Mouse (Mus musculus): Measurements from ENCODE around the gene Eif4a1. TPM values are rescaled to one million over a fixed set of nuclear protein-coding genes. Genes with fewer than 3 reads are reported as not detected.
"Not testable (repeated sequence)": the region's sequence is repeated elsewhere in the genome, so short reads cannot be mapped to it uniquely, and the experiment has no call there.

Gene Eif4a1
- total RNA-seq, 2 experiments from 2014 or later: 185 to 188 TPM

- DNase-seq: no peak
Measured at GRCm38 (mm10) chr11:69633128-69633866, 38.9 kb downstream of the Eif4a1 start.

GRCm38 (mm10) chr11:69632284-69633089 is 39.7 kb downstream of the Eif4a1 start, which contains the start of gene Fxr2:
Fxr2 (plus strand) TSS chr11:69632990.
- DNase-seq: peak; percentile 100

- DNase-seq: no peak
Measured at GRCm38 (mm10) chr11:69629802-69630201, 42.4 kb downstream of the Eif4a1 start.

GRCm38 (mm10) chr11:69628286-69628685 is 43.9 kb downstream of the Eif4a1 start:
- peak; percentile 62 to 87 for DNase-seq

- DNase-seq: not testable (repeated sequence)
Measured at GRCm38 (mm10) chr11:69624339-69624738, 47.9 kb downstream of the Eif4a1 start.

- no peak for DNase-seq
Measured at GRCm38 (mm10) chr11:69623006-69623405, 49.2 kb downstream of the Eif4a1 start.

- no peak for DNase-seq
Measured at GRCm38 (mm10) chr11:69622406-69622805, 49.8 kb downstream of the Eif4a1 start.

- DNase-seq: peak; percentile 65 to 78
Measured at GRCm38 (mm10) chr11:69621571-69622268, 50.5 kb downstream of the Eif4a1 start, which contains the start of gene Sat2. Sat2 (plus strand) TSS chr11:69622024.

- no peak for DNase-seq
Measured at GRCm38 (mm10) chr11:69620394-69621081, 51.7 kb downstream of the Eif4a1 start.

- no peak for DNase-seq
Measured at GRCm38 (mm10) chr11:69617805-69618204, 54.4 kb downstream of the Eif4a1 start, which contains the start of gene Shbg. Shbg (minus strand) TSS chr11:69617905.

Small RNA genes within 50 kb of the gene (microRNA-seq; reads per million reads assigned to microRNA genes)
- gene Mir1934: 5.4 to 7.2 reads per million in 2 experiments
- 0 reads per million in 2 experiments for gene Mir467f

Other genes with a start within 250 kb of the Eif4a1 start
- under 1 TPM; 0.10 to 0.51 TPM for gene Dnah2, start 123.3 kb downstream of the Eif4a1 start, total RNA-seq (2021)
- gene Efnb3, start 112.2 kb downstream of the Eif4a1 start, total RNA-seq (2021): 100 to 1,000 TPM; 111 to 140 TPM
- 1 to 10 TPM; 5.0 to 5.4 TPM for gene Wrap53, start 92.2 kb downstream of the Eif4a1 start, total RNA-seq (2021)
- 10 to 100 TPM; 15.0 to 15.5 TPM for gene Trp53, start 92.1 kb downstream of the Eif4a1 start, total RNA-seq (2021)
- gene Atp1b2, start 66.5 kb downstream of the Eif4a1 start, total RNA-seq (2021): 10 to 100 TPM; 15.2 to 16.4 TPM
- not detected for gene Shbg, start 54.5 kb downstream of the Eif4a1 start, total RNA-seq (2021)
- gene Sat2, start 50.4 kb downstream of the Eif4a1 start, total RNA-seq (2021): 1 to 10 TPM; 3.3 to 3.8 TPM
- 10 to 100 TPM; 91.3 to 97.2 TPM for gene Fxr2, start 39.4 kb downstream of the Eif4a1 start, total RNA-seq (2021)
- not detected for gene Sox15, start 17.1 kb downstream of the Eif4a1 start, total RNA-seq (2021)
- gene Mpdu1, start 9.8 kb downstream of the Eif4a1 start, total RNA-seq (2021): 10 to 100 TPM; 12.3 to 15.6 TPM
- gene Cd68, start 6.3 kb downstream of the Eif4a1 start, total RNA-seq (2021): 10 to 100 TPM in 1 of 2 experiments, 1 to 10 TPM in 1; 7.3 to 10.5 TPM
- 10 to 100 TPM; 27.3 to 35.1 TPM for gene Senp3, start 9.7 kb upstream of the Eif4a1 start, total RNA-seq (2021)
- gene Tnfsf13, start 13.4 kb upstream of the Eif4a1 start, total RNA-seq (2021): 1 to 10 TPM; 1.5 to 1.7 TPM
- gene Tnfsf12, start 23.4 kb upstream of the Eif4a1 start, total RNA-seq (2021): 10 to 100 TPM; 16.9 to 17.1 TPM
- gene Tnfsfm13, start 23.7 kb upstream of the Eif4a1 start, total RNA-seq (2021): 1 to 10 TPM; 2.5 to 4.1 TPM
- gene Polr2a, start 86.2 kb upstream of the Eif4a1 start, total RNA-seq (2021): 10 to 100 TPM; 27.4 to 33.4 TPM
- not detected for gene Slc35g3, start 89.5 kb upstream of the Eif4a1 start, total RNA-seq (2021)
- gene Zbtb4, start 93.5 kb upstream of the Eif4a1 start, total RNA-seq (2021): 10 to 100 TPM; 41.7 to 44.7 TPM
- 1 to 10 TPM; 2.0 to 4.6 TPM for gene Chrnb1, start 123.5 kb upstream of the Eif4a1 start, total RNA-seq (2021)
- gene Fgf11, start 129.4 kb upstream of the Eif4a1 start, total RNA-seq (2021): 1 to 10 TPM; 2.6 to 3.0 TPM
- under 1 TPM; 0.17 to 0.49 TPM for gene Tmem102, start 133.2 kb upstream of the Eif4a1 start, total RNA-seq (2021)
- gene Gm39566, start 142.9 kb upstream of the Eif4a1 start, total RNA-seq (2021): not detected
- not detected for gene Spem2, start 146.0 kb upstream of the Eif4a1 start, total RNA-seq (2021)
- gene Spem1, start 149.8 kb upstream of the Eif4a1 start, total RNA-seq (2021): not detected
- gene Nlgn2, start 165.4 kb upstream of the Eif4a1 start, total RNA-seq (2021): 1 to 10 TPM; 3.3 to 3.9 TPM
- gene Tmem256, start 166.1 kb upstream of the Eif4a1 start, total RNA-seq (2021): 100 to 1,000 TPM; 232 to 246 TPM
- 10 to 100 TPM; 19.6 to 21.4 TPM for gene Plscr3, start 174.0 kb upstream of the Eif4a1 start, total RNA-seq (2021)
- gene Tnk1, start 186.3 kb upstream of the Eif4a1 start, total RNA-seq (2021): not detected
- gene Tmem95, start 205.6 kb upstream of the Eif4a1 start, total RNA-seq (2021): not detected
- 1 to 10 TPM; 2.0 to 2.5 TPM for gene Kctd11, start 209.0 kb upstream of the Eif4a1 start, total RNA-seq (2021)
- 1 to 10 TPM in 1 of 2 experiments, under 1 TPM in 1; 0.72 to 4.4 TPM for gene Acap1, start 223.1 kb upstream of the Eif4a1 start, total RNA-seq (2021)
- under 1 TPM in 1 of 2 experiments, not detected in 1; 0.41 TPM for gene 2810408A11Rik, start 228.6 kb upstream of the Eif4a1 start, total RNA-seq (2021)
- gene Neurl4, start 228.6 kb upstream of the Eif4a1 start, total RNA-seq (2021): 10 to 100 TPM; 42.1 to 48.0 TPM
- 10 to 100 TPM; 26.2 to 27.5 TPM for gene Gps2, start 241.5 kb upstream of the Eif4a1 start, total RNA-seq (2021)
- 100 to 1,000 TPM; 415 to 425 TPM for gene Eif5a, start 249.5 kb upstream of the Eif4a1 start, total RNA-seq (2021)

Measured in heart, adult 18-20 months (tissue).